Comparison of ENCODE assay signal across 15 mouse cellular contexts in genomic region chr13:55008589-55008988, GRCm38 (mm10). TPM values are rescaled to one million over a fixed set of nuclear protein-coding genes. Genes with fewer than 3 reads are reported as not detected.
DNase-seq lines count a peak whose midpoint lies in the region; ATAC-seq and TF ChIP-seq lines count a peak whose summit lies in the region.
"Had no signal": no experiment of that assay in that cellular context is flagged by ENCODE, and none has a peak within 500 bp of the region (broad histone marks: within the 10 kb centered on the region; RNA-seq: fewer than 3 reads in every experiment).

No protein-coding gene starts in this region.

- H3K4me3 ChIP-seq in hindbrain, embryonic 12.5 days = no peak overlapping the region
- H3K4me3 ChIP-seq in midbrain, embryonic 15.5 days = no peak overlapping the region
- no peak overlapping the region for H3K4me3 ChIP-seq in intestine, postnatal 0 days (ENCODE audit: low read depth, low read length)
- H3K4me3 ChIP-seq: embryonic facial prominence, embryonic 13.5 days; limb, embryonic 13.5 days; lung, embryonic 15.5 days had no signal

- peaks cover 64% of the 10 kb centered on the region for H3K27me3 ChIP-seq in hindbrain, embryonic 12.5 days
- H3K27me3 ChIP-seq in midbrain, embryonic 15.5 days (replicated peaks) = no peaks in the 10 kb centered on the region
- H3K27me3 ChIP-seq in intestine, postnatal 0 days (replicated peaks; ENCODE audit: control insufficient read depth, insufficient read depth, low read length) = no peaks in the 10 kb centered on the region
- H3K27me3 ChIP-seq: lung, embryonic 15.5 days had no signal

- peak; percentile 59 for ATAC-seq in hindbrain, embryonic 12.5 days (ENCODE audit: low FRiP score)
- peak; percentile 77 for ATAC-seq in midbrain, embryonic 15.5 days (replicated peaks)
- no peak for ATAC-seq in intestine, postnatal 0 days

- H3K4me2 ChIP-seq in hindbrain, embryonic 12.5 days (replicated peaks) = no peak overlapping the region
- H3K4me2 ChIP-seq in midbrain, embryonic 15.5 days = no peak overlapping the region
- H3K4me2 ChIP-seq in intestine, postnatal 0 days (replicated peaks; ENCODE audit: low read depth) = no peak overlapping the region
- H3K4me2 ChIP-seq: embryonic facial prominence, embryonic 13.5 days; limb, embryonic 13.5 days; lung, embryonic 15.5 days had no signal

- WGBS in hindbrain, embryonic 12.5 days = 37% methylated on average over 6 of the region's 6 CpGs
- WGBS in midbrain, embryonic 15.5 days = 18% methylated on average over 6 of the region's 6 CpGs
- WGBS in intestine, postnatal 0 days = 74% methylated on average over 6 of the region's 6 CpGs

- H3K4me1 ChIP-seq in hindbrain, embryonic 12.5 days = peaks cover 42% of the 10 kb centered on the region
- H3K4me1 ChIP-seq in midbrain, embryonic 15.5 days = peaks cover 43% of the 10 kb centered on the region
- H3K4me1 ChIP-seq in intestine, postnatal 0 days (replicated peaks; ENCODE audit: control insufficient read depth, insufficient read depth, low read length) = no peaks in the 10 kb centered on the region

- no peak overlapping the region for H3K27ac ChIP-seq in hindbrain, embryonic 12.5 days
- H3K27ac ChIP-seq in midbrain, embryonic 15.5 days = peak overlapping the region; percentile 69
- H3K27ac ChIP-seq in intestine, postnatal 0 days (ENCODE audit: low read depth, low read length) = no peak overlapping the region
- H3K27ac ChIP-seq: embryonic facial prominence, embryonic 13.5 days; limb, embryonic 13.5 days; lung, embryonic 15.5 days had no signal

- peak; percentile 49 for DNase-seq in brain, adult 2 months (ENCODE audit: low read depth, low spot score)
- DNase-seq in embryo, embryonic 11 days = peak; percentile 71
- DNase-seq in ovary, postnatal 14 days (ENCODE audit: low spot score) = no peak
- DNase-seq in adipocyte (ENCODE audit: low spot score) = no peak
- DNase-seq: adrenal gland, postnatal 14 days; cerebellum, adult 18-20 months; heart, postnatal 4 days; layer of hippocampus, adult 9-11 months; thymus, postnatal 25 days had no signal

- TF ChIP-seq CTCF in intestine, postnatal 0 days (IDR thresholded peaks at IDR 0.05; ENCODE audit: low read depth) = no peak

- H3K9me3 ChIP-seq in hindbrain, embryonic 12.5 days (replicated peaks) = no peaks in the 10 kb centered on the region
- no peaks in the 10 kb centered on the region for H3K9me3 ChIP-seq in midbrain, embryonic 15.5 days
- H3K9me3 ChIP-seq in intestine, postnatal 0 days (ENCODE audit: control insufficient read depth) = no peaks in the 10 kb centered on the region
- H3K9me3 ChIP-seq: embryonic facial prominence, embryonic 13.5 days; limb, embryonic 13.5 days; lung, embryonic 15.5 days had no signal

- no peaks in the 10 kb centered on the region for H3K36me3 ChIP-seq in hindbrain, embryonic 12.5 days
- no peaks in the 10 kb centered on the region; the same call in 1 of the 2 replicates for H3K36me3 ChIP-seq in midbrain, embryonic 15.5 days (replicated peaks)
- H3K36me3 ChIP-seq in intestine, postnatal 0 days (ENCODE audit: control insufficient read depth, insufficient read depth) = no peaks in the 10 kb centered on the region
- H3K36me3 ChIP-seq: embryonic facial prominence, embryonic 13.5 days; limb, embryonic 13.5 days; lung, embryonic 15.5 days had no signal

- H3K9ac ChIP-seq in hindbrain, embryonic 12.5 days = no peak overlapping the region
- H3K9ac ChIP-seq in midbrain, embryonic 15.5 days = no peak overlapping the region
- no peak overlapping the region for H3K9ac ChIP-seq in intestine, postnatal 0 days (ENCODE audit: low read depth, low read length)
- H3K9ac ChIP-seq: embryonic facial prominence, embryonic 13.5 days; limb, embryonic 13.5 days; lung, embryonic 15.5 days had no signal

RNA-seq across cellular contexts. Expression of gene Hk3, which starts 12.6 kb away (rescaled TPM):
- 0.87 and 0.91 TPM in 2 replicates for polyA plus RNA-seq in hindbrain, embryonic 12.5 days (2016; fragmentation: Nextera tagmentation; extraction: Ambion mirVana)
- polyA plus RNA-seq in midbrain, embryonic 15.5 days (2015; fragmentation: Nextera tagmentation; extraction: Ambion mirVana) = 1.3 and 1.4 TPM in 2 replicates
- polyA plus RNA-seq in intestine, postnatal 0 days (2015; fragmentation: Nextera tagmentation; extraction: Ambion mirVana) = 0.77 and 0.81 TPM in 2 replicates

RNA-seq across cellular contexts. Expression of gene Unc5a, which starts 59.4 kb away (rescaled TPM):
- polyA plus RNA-seq in hindbrain, embryonic 12.5 days (2016; fragmentation: Nextera tagmentation; extraction: Ambion mirVana) = 5.8 and 6.1 TPM in 2 replicates
- polyA plus RNA-seq in midbrain, embryonic 15.5 days (2015; fragmentation: Nextera tagmentation; extraction: Ambion mirVana) = 15.7 and 16.1 TPM in 2 replicates
- 0.90 and 1.1 TPM in 2 replicates for polyA plus RNA-seq in intestine, postnatal 0 days (2015; fragmentation: Nextera tagmentation; extraction: Ambion mirVana)

Comparison
In these comparisons a context has a peak if more than half of its experiments do, and no peak if none do; other contexts are left out.
1. DNase-seq: peak in brain, adult 2 months (single experiment) and embryo, embryonic 11 days (single experiment); none in ovary, postnatal 14 days (single experiment) and adipocyte (single experiment).